Mouse (Mus musculus): ENCODE data around the gene Tmeff1. TPM values are rescaled to one million over a fixed set of nuclear protein-coding genes. Genes with fewer than 3 reads are reported as not detected.

Tmeff1 gene
- total RNA-seq, 2 experiments from 2014 or later: 0.57 to 1.2 TPM

DNA sequence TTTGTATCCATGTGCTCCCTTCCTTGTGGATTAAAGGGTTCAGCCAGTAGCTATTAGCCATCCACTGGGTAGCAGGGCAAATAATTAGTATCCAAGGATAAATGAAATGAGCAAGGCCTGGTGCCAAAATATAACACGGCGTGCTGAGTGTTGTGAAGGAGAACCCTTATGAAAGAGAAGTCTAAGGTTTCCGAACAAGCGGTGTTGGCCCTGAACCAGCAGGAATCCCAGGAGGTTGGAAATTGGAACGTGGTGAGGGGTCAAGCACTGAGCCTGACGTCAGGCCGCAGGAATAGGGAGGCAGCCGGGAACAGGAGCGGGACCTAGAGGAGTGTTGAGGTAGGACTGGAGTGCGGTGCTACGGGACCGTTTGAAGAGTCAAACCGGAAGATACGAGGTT lies 25.3 kb upstream of the Tmeff1 start:
- DNase-seq: no peak
- intact Hi-C loops (cut with DNase I): no loop called here

DNA sequence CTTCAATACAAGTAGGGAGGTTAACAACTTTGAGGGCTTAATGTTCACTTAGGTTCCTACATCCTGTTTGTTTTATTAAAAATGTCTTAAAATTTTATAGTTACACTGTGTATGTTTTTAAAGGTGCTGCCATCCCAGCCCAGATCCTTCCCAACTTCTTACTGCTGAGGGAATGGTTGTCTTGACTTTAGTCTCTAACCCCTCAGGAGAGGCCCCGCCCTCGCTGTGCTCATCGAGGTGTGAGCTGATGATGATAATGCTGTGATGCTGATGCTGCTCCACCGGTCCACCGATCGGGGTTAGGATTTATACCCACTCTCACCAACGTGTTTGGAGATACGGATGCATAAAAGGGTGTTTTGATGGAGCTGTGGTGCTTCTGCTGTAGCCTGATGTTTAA lies 23.1 kb upstream of the Tmeff1 start:
- intact Hi-C loops (cut with DNase I): no loop called here

DNA sequence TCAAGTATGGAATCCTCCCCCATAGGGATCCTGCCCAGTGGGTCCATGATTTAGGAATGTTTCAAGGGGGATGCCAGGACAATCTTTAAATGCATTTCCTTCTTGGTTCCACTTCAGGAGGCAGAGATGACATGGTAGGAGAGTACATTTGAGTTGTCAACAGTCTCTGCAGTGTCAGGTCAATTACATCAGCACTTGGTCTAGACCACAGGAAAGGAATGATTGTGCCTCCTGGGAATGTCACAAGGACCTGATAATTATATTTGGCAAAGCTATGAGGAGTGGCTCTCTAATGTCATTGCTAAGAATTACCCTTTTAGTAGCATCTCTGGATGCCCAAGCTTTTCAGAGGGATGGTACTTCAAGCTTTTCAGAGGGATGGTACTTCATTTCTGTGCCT lies 20.0 kb upstream of the Tmeff1 start:
- DNase-seq: no peak
- intact Hi-C loops (cut with DNase I): no loop called here

More for the DNA sequence above, 23.1 kb upstream of the Tmeff1 start:
- DNase-seq: no peak

DNA sequence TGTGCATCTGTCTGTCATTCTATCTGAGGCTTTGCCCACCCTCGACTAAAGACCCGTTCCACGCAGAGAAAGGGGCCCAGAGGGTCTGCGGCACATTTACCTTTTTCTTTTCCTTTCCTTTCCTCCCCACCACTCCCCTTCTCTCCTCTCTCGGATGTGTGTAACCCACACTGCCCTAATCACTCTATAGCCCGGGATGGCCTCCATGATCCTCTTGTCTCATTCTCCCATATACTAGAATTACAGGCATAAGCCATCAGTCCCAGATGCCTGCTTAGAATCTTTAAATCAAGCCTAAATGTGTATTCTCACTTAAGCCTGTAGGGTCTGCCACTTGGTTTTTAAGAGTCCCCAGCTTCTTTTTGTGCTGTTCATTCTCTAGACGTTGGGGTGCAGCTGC lies 8.6 kb upstream of the Tmeff1 start:
- intact Hi-C loops (cut with DNase I): no loop called here
- DNase-seq: no peak

DNA sequence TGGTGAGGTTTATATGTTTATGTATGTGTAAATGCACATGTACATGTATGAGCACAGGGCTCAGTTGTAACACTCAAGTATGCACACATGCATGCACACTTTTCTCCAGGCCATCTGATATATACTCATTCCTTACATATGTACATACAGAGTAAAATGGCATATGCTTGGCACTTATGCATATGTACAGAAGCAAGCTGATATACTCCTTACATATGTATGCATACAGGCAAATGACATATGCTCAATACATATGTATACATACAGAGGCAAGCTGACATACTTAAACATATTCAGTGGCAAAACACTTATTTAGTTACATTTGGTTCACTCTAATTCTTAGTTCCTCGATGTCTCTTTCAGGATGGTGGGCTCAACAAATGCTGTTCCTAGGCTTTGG lies 7.1 kb upstream of the Tmeff1 start:
- intact Hi-C loops (cut with DNase I): no loop called here
- DNase-seq: no peak

DNA sequence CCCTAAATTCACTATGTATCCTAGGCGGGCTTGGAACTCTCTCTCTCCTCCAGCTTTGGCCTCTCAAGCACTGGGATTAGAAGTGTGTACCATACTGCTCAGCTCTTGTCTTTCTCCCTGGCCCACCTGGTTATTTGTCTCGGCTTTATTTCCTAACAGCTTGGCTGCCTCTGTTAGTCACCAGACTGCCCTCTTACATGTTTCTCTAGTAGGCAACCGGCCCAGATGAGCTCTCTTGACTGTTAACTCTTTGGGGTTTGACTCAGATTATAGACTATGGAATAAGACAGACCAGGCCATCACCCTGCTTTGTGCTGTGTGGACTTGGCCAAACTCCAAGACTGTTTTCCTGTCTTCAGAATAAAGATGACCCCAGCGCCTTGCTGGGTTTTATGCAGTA lies 6.6 kb upstream of the Tmeff1 start:
- no peak for DNase-seq
- intact Hi-C loops (cut with DNase I): no loop called here

DNA sequence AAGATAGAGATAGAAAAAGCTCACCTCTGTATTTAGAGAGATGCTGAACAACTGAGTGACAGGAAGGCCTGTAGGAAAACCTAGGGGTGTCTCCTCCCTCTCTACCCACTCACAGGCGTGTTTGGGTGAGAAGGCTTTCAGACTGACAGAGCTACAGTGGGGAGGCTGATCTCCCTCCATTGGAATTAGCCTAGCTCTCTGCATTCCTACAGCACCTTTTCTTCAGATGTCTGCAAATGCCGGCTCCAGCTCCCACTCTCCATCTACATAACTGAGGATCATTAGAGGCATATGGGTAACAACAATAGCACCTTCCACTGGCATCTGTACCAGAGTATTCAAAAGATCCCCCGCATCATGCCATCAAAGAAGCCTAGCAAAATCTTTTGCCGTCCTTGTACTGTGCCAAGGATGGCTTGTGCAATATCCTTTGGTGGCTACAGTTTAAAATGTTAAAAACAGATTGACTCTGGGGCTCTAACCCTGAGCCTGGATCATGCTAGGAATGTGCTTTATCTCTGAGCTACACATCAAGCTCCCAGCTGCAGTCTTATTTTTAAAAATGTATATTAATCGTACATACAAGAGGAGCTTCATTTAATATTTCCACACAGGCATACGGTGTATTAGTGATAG lies 5.4 kb upstream of the Tmeff1 start:
- no peak for DNase-seq
- intact Hi-C loops (cut with DNase I): no loop called here

DNA sequence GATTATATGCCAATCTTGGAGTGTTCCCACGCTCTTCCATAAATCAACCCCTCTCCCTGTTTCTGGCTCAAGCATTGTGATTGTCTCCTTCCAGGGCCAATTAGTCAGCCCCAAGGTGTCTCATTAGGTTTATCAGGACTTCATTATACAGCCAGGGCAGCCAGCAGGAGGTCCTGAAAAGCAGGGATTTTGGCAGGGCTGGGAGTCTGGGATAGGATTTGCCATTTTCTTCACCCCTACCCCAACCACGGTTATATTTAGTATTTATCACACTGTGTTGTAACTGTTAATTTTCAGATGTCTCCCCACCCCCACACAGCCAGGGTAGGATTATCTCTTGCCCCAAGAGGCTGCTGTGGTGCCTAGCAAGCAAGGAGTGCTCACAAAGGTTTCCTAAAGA lies 3.8 kb upstream of the Tmeff1 start:
- DNase-seq: no peak
- intact Hi-C loops (cut with DNase I): no loop called here

DNA sequence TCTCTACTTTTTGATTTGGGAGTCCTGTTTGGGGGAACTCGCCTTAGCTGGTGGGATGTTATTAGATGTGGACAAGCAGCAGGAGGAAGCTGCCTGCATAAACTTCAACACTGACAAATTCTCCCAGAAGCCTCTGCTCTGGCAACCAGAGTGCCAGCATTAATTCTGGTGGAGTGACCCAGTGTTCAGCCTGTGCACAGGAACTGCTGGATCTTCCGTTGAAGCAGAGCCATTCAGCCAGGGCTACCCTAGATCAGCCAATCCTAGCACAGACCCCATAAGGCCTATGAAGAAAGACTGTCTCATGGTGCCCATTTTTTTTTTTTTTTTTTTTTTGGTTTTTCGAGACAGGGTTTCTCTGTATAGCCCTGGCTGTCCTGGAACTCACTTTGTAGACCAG lies 3.0 kb upstream of the Tmeff1 start:
- intact Hi-C loops (cut with DNase I): no loop called here
- no peak for DNase-seq

DNA sequence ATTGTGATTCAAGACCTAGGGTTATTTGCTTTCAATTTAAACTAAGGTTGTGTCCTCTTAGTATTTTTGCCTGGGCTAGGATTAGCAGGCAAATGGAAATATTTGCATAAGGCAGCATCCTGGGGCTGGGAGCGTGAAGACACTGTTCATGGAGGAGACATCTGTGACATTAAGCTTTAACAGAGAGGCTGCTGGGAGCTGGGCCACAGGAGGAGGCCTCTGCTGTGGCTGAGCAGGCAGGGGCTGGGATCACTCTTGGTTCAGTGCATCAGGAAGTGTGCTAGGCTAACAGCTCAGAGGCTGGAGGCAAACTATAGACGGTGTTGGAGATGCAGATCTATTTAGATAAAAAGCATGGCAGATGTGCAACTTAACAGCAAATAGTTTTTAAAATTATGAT lies 2.0 kb upstream of the Tmeff1 start:
- intact Hi-C loops (cut with DNase I): no loop called here
- DNase-seq: no peak

DNA sequence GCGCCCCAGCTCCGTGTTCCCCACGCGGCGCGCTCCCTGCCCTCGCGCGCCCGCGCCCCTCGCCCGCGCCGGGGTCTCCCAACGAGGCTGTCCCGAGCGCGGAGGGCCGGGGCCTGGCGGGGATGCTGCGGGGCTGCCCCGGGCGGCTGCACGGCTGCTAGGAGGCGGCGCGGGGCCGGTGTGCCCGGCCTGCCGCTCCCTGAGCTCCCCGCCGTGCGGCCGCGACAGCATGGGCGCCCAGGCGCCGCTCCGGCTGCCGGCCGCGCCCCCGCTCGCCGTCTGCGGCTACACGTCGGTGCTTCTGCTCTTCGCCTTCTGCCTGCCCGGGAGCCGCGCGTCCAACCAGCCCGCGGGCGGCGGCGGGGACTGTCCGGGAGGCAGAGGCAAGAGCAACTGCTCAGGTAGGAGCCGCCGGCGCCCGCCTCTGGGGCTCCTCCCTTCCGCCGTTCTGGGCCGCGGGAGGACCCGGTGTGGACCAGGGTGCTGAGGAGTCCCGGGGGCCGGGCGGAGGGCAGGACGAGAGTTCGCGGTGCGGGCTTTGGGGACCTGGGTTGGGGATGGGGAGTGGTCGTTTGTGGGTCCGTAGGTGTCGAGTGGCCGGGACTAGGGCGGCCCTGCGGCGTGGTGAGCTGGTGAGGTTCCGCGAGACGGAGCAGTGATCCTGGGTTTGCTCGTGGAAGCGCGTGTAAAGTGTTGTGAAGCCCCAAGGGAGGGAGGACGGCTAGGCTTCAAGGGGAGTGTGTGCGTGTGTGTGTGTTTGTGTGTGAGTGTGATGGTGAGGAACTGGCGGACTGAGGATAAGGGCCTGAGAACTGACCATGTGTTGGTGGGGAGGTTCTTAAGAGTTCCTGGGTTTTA lies 496 bp downstream of the Tmeff1 start:
- DNase-seq: peak in 1 of 2 experiments; percentile 9

DNA sequence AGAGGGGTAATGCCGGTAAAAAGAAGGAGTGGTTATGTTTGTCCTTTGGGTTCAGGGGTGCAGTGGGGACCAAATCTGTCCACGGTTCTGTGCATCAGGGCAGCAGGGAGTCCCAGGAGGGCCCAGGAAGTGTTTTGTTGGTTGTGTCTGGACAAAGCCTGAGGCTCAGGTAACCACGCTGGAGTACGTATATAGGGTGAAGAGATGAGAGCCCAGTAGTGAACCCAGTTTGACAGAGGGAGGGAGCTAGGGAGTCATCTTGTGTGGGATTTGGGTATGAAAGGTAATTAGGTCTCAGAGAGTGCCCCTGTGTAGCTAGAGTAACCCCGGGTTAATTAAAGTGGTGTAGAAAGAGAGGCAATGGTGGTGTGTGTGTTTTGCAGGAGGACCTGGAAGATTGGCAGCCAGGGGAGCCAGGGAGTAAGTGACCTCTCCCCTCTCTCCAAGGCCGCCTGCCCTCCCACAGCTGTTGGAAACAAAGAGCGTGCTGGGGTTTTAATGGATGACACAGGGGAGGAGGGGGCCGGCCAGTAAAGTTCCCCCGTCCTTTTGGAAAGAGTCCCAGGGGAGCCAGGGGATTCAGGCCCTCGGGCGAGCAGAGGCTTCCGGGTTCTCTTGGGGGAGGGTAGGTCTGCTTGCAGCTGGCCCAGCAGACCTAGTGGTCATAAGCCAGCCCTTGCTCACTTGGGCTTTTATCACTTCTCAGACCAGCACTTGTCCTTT lies 1.3 kb downstream of the Tmeff1 start:
- no peak for DNase-seq
- intact Hi-C loops (cut with DNase I): loop anchor here (5.0 kb wide), 1 partner anchor 91 kb away; no protein-coding TSS in a partner anchor

More for the DNA sequence above, 496 bp downstream of the Tmeff1 start:
- intact Hi-C loops (cut with DNase I): loop anchor here (5.0 kb wide), 1 partner anchor 92 kb away; no protein-coding TSS in a partner anchor

DNA sequence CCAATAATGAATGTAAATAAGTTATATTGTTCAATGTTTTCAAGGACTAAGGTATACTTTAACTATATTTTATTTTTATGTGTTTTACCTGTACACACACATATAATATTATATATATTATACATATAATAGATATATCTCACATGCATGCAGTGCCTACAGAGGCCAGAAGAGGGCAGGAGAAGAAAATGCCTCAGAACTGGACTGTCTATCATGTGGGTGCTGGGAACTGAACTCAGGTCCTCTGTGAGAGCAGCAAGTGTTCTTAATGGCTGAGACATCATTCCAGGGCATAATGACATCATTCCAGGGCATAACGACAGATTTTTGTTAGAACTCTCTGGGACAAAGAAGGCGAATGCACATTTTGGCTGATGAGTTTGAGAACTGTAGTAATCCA lies 2.6 kb downstream of the Tmeff1 start:
- intact Hi-C loops (cut with DNase I): loop anchor here (5.0 kb wide), 1 partner anchor 90 kb away; no protein-coding TSS in a partner anchor
- DNase-seq: no peak

DNA sequence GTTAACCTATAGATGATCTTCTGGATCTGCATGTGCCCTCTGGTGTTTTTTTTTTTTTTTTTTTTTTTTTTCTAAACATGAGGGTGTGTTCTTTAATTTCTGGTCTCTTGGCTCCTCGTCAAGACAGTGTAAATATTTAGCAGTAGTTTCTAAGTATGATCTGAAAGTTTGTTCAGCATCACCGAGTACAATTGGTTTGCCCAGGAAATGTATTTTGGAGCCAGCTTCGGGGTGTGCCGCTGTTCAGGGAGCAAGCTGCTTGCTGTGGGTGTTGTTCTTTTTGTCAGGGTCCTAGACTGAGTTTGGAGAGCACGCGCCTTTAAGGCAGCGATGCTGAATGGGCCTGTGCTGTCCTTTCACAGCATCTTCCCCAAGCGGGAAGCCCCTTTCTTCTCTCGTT lies 3.6 kb downstream of the Tmeff1 start:
- intact Hi-C loops (cut with DNase I): loop anchor here (5.0 kb wide), 1 partner anchor 89 kb away; no protein-coding TSS in a partner anchor
- DNase-seq: no peak

DNA sequence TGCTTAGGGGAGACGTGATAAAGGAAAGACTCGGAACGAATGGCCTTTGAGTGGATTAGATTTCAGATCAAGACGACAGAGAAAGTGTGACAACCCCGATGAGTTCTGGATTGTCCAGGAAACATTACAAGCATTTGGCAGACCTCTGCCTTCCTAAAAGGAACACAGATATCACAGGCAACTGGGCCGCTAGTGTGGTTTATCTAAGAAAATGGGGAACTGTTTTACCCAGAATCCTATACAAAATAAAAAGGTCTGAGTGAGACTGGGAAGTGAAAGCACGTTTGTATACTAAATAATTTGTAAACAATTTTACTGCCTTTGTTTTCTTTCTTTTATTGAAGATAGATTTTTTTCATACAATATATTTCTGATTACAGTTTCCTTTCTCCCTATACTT lies 5.9 kb downstream of the Tmeff1 start:
- intact Hi-C loops (cut with DNase I): no loop called here
- DNase-seq: no peak

DNA sequence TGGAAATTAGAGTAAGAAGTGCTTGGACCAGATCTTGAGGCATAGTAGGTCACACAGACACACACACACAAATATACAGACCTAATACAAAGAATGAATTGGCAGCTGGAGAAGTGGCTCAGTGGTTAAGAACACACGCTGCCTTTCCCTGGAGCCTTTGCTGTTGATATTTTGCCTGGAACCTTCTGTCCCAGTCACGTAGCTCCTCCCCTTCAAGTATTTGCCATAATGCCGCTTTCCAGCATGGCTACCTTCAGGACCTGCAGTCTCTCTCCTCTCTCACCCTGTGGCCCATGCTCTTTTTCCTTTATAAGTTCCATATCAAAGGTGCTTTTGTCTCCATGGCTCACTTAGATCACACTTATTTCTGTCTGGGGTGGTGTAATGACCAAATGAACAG lies 6.4 kb downstream of the Tmeff1 start:
- DNase-seq: no peak

DNA sequence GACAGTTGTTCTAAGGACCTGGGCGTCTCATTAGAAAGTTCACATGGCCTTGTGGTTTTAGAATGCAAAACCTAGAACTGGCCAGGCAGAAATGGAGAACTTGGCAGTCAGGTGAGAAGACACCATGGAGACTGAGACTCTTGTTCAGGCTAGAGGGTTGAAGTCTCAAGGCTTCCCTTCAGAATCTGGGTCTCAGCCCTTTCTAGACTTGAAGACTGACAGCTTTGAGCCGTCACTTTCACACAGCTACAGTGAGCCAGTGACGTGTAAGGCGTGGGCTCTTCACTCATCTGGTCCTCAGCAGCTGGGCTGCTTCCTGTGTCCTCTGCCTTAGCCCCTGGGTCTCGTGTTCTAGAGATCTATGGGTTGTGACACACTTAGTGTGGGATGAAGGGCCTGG lies 7.4 kb downstream of the Tmeff1 start:
- intact Hi-C loops (cut with DNase I): no loop called here

More for the DNA sequence above, 6.4 kb downstream of the Tmeff1 start:
- intact Hi-C loops (cut with DNase I): no loop called here

DNA sequence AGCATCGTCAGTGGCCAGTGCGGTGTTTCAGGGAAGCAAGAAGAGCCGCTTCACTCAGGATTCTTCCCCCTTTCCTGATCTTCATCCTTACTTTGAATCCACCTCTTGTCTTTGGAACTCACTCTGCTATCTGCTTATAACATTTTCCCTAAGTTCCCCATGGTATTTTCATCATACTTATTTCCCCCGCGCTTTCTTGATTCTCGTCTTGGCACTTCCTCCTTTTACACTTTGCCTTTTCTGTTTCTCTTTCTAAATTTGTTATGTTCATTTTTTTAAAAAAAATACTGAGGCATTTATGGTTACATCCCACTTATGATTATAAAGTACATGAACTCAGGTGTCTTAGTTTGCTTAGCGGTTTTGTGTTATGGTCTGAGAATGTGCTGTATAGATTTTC lies 7.9 kb downstream of the Tmeff1 start:
- intact Hi-C loops (cut with DNase I): no loop called here
- no peak for DNase-seq

More for the DNA sequence above, 7.4 kb downstream of the Tmeff1 start:
- DNase-seq: no peak

DNA sequence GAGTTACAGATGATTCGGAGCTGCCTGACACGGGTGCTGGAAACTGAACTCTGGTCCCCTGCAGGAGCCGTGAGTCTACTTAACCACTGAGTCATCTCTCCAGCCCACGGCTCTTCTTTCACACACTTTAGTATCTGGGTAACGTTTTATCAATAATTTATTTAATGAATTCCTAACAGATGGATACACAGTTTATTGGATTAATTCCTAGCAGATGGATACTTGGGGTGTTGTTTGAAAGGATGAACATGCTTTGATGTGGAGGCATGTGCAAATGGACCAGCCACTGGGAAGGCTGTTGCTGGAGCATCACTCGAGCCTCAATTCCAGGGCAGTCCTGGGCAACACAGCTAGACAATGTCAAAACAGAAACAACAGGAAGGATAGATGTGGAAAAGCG lies 11.1 kb downstream of the Tmeff1 start:
- no peak for DNase-seq
- intact Hi-C loops (cut with DNase I): no loop called here

DNA sequence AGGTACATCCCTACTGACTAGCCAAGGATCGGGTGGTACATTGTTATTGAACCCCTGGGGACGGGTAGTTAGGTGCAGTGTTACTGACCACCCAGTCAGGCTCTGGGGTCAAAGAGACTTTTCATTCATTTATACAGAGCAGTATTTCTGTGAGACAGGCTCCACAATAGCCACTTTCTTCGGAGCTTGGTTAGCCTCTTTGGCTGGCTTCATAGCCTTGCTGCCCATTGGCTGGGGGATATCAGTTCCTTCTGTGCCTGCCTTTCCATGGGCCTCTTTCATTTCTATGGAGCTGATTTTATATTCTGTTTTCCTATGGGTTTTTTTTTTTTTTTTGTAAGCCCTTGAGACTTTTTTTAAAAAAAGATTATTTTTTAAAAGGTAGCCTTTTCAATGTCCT lies 20.7 kb downstream of the Tmeff1 start:
- intact Hi-C loops (cut with DNase I): no loop called here
- no peak for DNase-seq

DNA sequence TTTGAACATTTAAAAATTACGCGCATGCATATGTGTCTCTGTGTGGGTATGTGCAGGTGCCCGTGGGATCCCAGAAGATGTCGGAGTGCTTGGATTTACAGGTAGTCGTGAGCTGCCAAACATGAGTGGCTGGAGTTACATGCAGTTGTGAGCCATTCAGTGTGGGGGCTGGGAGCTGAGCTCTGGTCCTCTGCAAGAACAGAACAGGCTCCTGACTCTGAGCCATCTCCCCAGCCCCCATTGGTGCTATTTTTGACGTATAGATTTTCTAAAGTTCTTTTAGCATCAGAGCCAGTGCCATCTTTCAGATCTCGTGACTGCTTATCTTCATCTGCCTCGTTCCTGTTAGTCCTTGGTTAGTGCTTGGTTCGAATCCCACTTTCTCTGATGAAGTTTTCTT lies 24.5 kb downstream of the Tmeff1 start:
- intact Hi-C loops (cut with DNase I): no loop called here
- DNase-seq: no peak
